In the genomic region with DNA sequence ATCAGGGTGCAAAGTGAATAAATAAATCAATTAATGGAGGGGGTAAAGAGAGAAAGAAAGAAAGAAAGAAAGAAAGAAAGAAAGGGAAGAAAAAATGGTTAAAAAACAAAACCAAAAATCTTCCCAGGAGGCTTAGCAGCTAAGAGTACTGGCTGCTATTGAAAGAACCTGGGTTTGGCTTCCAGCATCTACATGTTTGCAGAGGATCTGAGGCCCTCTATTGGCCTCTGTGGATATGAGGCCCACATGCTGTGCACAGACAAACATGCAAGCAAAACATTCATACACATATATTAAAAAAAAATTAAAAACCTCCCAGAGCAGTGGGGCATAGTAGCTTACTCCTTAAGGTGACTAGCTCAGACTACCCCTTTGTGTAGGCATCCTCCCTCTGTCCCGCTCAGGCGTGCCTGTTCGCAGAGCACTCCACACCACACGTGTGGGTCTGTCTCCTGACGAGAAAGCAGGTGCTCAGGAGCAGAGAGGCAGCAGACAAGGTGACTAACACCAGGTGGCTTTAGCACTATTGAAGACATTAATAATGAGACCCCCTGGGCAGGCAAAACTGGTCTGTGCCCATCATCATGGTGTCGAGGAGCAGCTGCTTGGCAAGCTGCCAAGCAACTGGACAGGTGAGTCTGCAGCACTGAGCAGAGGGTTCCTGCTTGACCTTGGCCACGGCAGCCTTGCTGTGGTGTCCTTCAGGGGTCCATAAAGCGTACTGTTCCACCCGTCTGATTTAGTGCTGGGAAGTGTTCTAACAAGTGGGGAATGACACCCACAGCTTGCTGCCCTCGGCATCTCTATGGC, we compare ENCODE assay signal across 10 mouse cellular contexts. TPM values are rescaled to one million over a fixed set of nuclear protein-coding genes. Genes with fewer than 3 reads are reported as not detected.
DNase-seq lines count a peak whose midpoint lies in the region; ATAC-seq and TF ChIP-seq lines count a peak whose summit lies in the region.
"Had no signal": no experiment of that assay in that cellular context is flagged by ENCODE, and none has a peak within 500 bp of the region (broad histone marks: within the 10 kb centered on the region; RNA-seq: fewer than 3 reads in every experiment).

No protein-coding gene starts in this region.

- ATAC-seq in hindbrain, embryonic 12.5 days (ENCODE audit: low FRiP score) = no peak
- ATAC-seq in hindbrain, embryonic 11.5 days (ENCODE audit: low FRiP score) = no peak
- ATAC-seq in embryonic facial prominence, embryonic 14.5 days (ENCODE audit: low read depth) = 0 out of 2 replicates have a peak, but pooled peaks have one; percentile 33
- ATAC-seq in intestine, postnatal 0 days = no peak

- no peak overlapping the region for H3K4me2 ChIP-seq in hindbrain, embryonic 12.5 days (replicated peaks)
- H3K4me2 ChIP-seq in hindbrain, embryonic 11.5 days (replicated peaks; ENCODE audit: low read depth, low read length) = no peak overlapping the region
- no peak overlapping the region for H3K4me2 ChIP-seq in embryonic facial prominence, embryonic 14.5 days (ENCODE audit: low read depth, low read length)
- no peak overlapping the region for H3K4me2 ChIP-seq in intestine, postnatal 0 days (replicated peaks; ENCODE audit: low read depth)
- no peak overlapping the region for H3K4me2 ChIP-seq in myocyte (ENCODE audit: low read depth)
- H3K4me2 ChIP-seq: embryonic facial prominence, embryonic 12.5 days had no signal

- TF ChIP-seq CTCF in intestine, postnatal 0 days (IDR thresholded peaks at IDR 0.05; ENCODE audit: low read depth) = peak; percentile 37; the same call in 1 of the 2 replicates

- whole genome bisulfite sequencing in hindbrain, embryonic 12.5 days = 68% methylated on average over 10 of the region's 10 CpGs
- 77% methylated on average over 10 of the region's 10 CpGs for whole genome bisulfite sequencing in hindbrain, embryonic 11.5 days
- 66% methylated on average over 10 of the region's 10 CpGs for WGBS in embryonic facial prominence, embryonic 14.5 days
- WGBS in intestine, postnatal 0 days = 38% methylated on average over 10 of the region's 10 CpGs

- H3K4me3 ChIP-seq in hindbrain, embryonic 12.5 days = no peak overlapping the region
- H3K4me3 ChIP-seq in hindbrain, embryonic 11.5 days (ENCODE audit: low read depth, low read length) = no peak overlapping the region
- no peak overlapping the region for H3K4me3 ChIP-seq in embryonic facial prominence, embryonic 14.5 days (ENCODE audit: low read depth, low read length)
- H3K4me3 ChIP-seq in intestine, postnatal 0 days (ENCODE audit: low read depth, low read length) = no peak overlapping the region
- H3K4me3 ChIP-seq in myocyte = no peak overlapping the region
- H3K4me3 ChIP-seq: embryonic facial prominence, embryonic 12.5 days; heart, embryonic 10.5 days had no signal

- H3ac ChIP-seq in myocyte (ENCODE audit: control insufficient read depth, insufficient read length) = no peak overlapping the region

- H3K36me3 ChIP-seq in hindbrain, embryonic 12.5 days = no peaks in the 10 kb centered on the region
- H3K36me3 ChIP-seq in hindbrain, embryonic 11.5 days (ENCODE audit: control insufficient read depth, insufficient read depth, low read length) = no peaks in the 10 kb centered on the region
- no peaks in the 10 kb centered on the region for H3K36me3 ChIP-seq in embryonic facial prominence, embryonic 14.5 days (ENCODE audit: control insufficient read depth, insufficient read depth, low read length)
- H3K36me3 ChIP-seq in intestine, postnatal 0 days (ENCODE audit: control insufficient read depth, insufficient read depth) = peaks cover 4% of the 10 kb centered on the region; the same call in 1 of the 2 replicates
- no peaks in the 10 kb centered on the region for H3K36me3 ChIP-seq in myocyte (ENCODE audit: control insufficient read depth, insufficient read depth)
- H3K36me3 ChIP-seq: embryonic facial prominence, embryonic 12.5 days; heart, embryonic 10.5 days had no signal

- H3K4me1 ChIP-seq in hindbrain, embryonic 12.5 days = peaks cover 30% of the 10 kb centered on the region
- no peaks in the 10 kb centered on the region for H3K4me1 ChIP-seq in hindbrain, embryonic 11.5 days (replicated peaks; ENCODE audit: control insufficient read depth, insufficient read depth, low read length)
- H3K4me1 ChIP-seq in embryonic facial prominence, embryonic 14.5 days (ENCODE audit: control insufficient read depth, insufficient read depth, low read length) = peaks cover 15% of the 10 kb centered on the region
- H3K4me1 ChIP-seq in intestine, postnatal 0 days (replicated peaks; ENCODE audit: control insufficient read depth, insufficient read depth, low read length) = no peaks in the 10 kb centered on the region

- no peak for DNase-seq in hindbrain, embryonic 11.5 days (ENCODE audit: low spot score)
- no peak for DNase-seq in embryonic facial prominence, embryonic 14.5 days (ENCODE audit: low spot score)
- DNase-seq in urinary bladder, postnatal 25 days (ENCODE audit: low spot score) = no peak
- DNase-seq in gastrocnemius, postnatal 25 days = no peak
- DNase-seq: lung, postnatal 36 days had no signal

- no peaks in the 10 kb centered on the region for H3K9me3 ChIP-seq in hindbrain, embryonic 12.5 days (replicated peaks)
- H3K9me3 ChIP-seq in hindbrain, embryonic 11.5 days (ENCODE audit: control insufficient read depth, low read length) = no peaks in the 10 kb centered on the region
- H3K9me3 ChIP-seq in embryonic facial prominence, embryonic 14.5 days (ENCODE audit: control insufficient read depth, low read length) = no peaks in the 10 kb centered on the region
- no peaks in the 10 kb centered on the region for H3K9me3 ChIP-seq in intestine, postnatal 0 days (ENCODE audit: control insufficient read depth)
- H3K9me3 ChIP-seq: embryonic facial prominence, embryonic 12.5 days; heart, embryonic 10.5 days had no signal

- TF ChIP-seq POLR2A in myocyte (IDR thresholded peaks at IDR 0.05; ENCODE audit: insufficient read length, low read depth) = no peak

- peaks cover 13% of the 10 kb centered on the region for H3K79me2 ChIP-seq in myocyte (ENCODE audit: control insufficient read depth, insufficient read depth)

- H3K27me3 ChIP-seq in hindbrain, embryonic 12.5 days = no peaks in the 10 kb centered on the region
- no peaks in the 10 kb centered on the region for H3K27me3 ChIP-seq in hindbrain, embryonic 11.5 days (ENCODE audit: control insufficient read depth, insufficient read depth, low read length)
- no peaks in the 10 kb centered on the region for H3K27me3 ChIP-seq in embryonic facial prominence, embryonic 14.5 days (replicated peaks; ENCODE audit: control insufficient read depth, insufficient read depth, low read length)
- H3K27me3 ChIP-seq in intestine, postnatal 0 days (replicated peaks; ENCODE audit: control insufficient read depth, insufficient read depth, low read length) = no peaks in the 10 kb centered on the region
- no peaks in the 10 kb centered on the region for H3K27me3 ChIP-seq in myocyte (ENCODE audit: control insufficient read depth, insufficient read depth, insufficient read length)
- H3K27me3 ChIP-seq: embryonic facial prominence, embryonic 12.5 days had no signal

- no peak overlapping the region for H3K9ac ChIP-seq in hindbrain, embryonic 12.5 days
- no peak overlapping the region for H3K9ac ChIP-seq in hindbrain, embryonic 11.5 days (ENCODE audit: low read depth, low read length)
- no peak overlapping the region for H3K9ac ChIP-seq in embryonic facial prominence, embryonic 14.5 days (ENCODE audit: low read depth, low read length)
- no peak overlapping the region for H3K9ac ChIP-seq in intestine, postnatal 0 days (ENCODE audit: low read depth, low read length)
- H3K9ac ChIP-seq: embryonic facial prominence, embryonic 12.5 days had no signal

- peak overlapping the region; percentile 44 for H3K27ac ChIP-seq in hindbrain, embryonic 12.5 days
- no peak overlapping the region for H3K27ac ChIP-seq in hindbrain, embryonic 11.5 days (ENCODE audit: low read depth, low read length)
- H3K27ac ChIP-seq in embryonic facial prominence, embryonic 14.5 days (replicated peaks; ENCODE audit: low read depth, low read length) = no peak overlapping the region
- peak overlapping the region; percentile 28; the same call in 1 of the 2 replicates for H3K27ac ChIP-seq in intestine, postnatal 0 days (ENCODE audit: low read depth, low read length)
- H3K27ac ChIP-seq: embryonic facial prominence, embryonic 12.5 days; heart, embryonic 10.5 days had no signal

TF ChIP-seq in myocyte, 11 proteins besides CTCF, POLR2A, EP300 and RAD21:
- peak in 2 of 3 experiments; percentile 6 to 15 for TF ChIP-seq MYOD1 (IDR thresholded peaks at IDR 0.05; ENCODE audit: control insufficient read depth in 1 of 3, insufficient read length in 2 of 3, low read depth in 2 of 3)
- TF ChIP-seq REST (IDR thresholded peaks at IDR 0.05; ENCODE audit: insufficient read depth, insufficient read length) = no peak
TF ChIP-seq in myocyte: peak in this region for 1.

RNA-seq across cellular contexts. Expression of gene Tom1l2, which starts 33.2 kb away (rescaled TPM):
- 40.8 and 45.4 TPM in 2 replicates for polyA plus RNA-seq in hindbrain, embryonic 12.5 days (2016; fragmentation: Nextera tagmentation; extraction: Ambion mirVana)
- polyA plus RNA-seq in hindbrain, embryonic 11.5 days (2014; fragmentation: Nextera tagmentation; extraction: Ambion mirVana) = 13.9 and 15.8 TPM in 2 replicates
- polyA plus RNA-seq in embryonic facial prominence, embryonic 14.5 days (2014; fragmentation: Nextera tagmentation; extraction: Ambion mirVana) = 21.8 and 23.4 TPM in 2 replicates
- polyA plus RNA-seq in intestine, postnatal 0 days (2015; fragmentation: Nextera tagmentation; extraction: Ambion mirVana) = 29.6 and 35.1 TPM in 2 replicates
- polyA plus RNA-seq in myocyte (2012; fragmentation: generic; extraction: Trizol) = 27.4 TPM
- 10 to 100 TPM; 45.8 to 54.3 TPM for total RNA-seq in gastrocnemius, postnatal 25 days (2021)

RNA-seq across cellular contexts. Expression of gene Drc3, which starts 33.7 kb away (rescaled TPM):
- 5.0 and 6.7 TPM in 2 replicates for polyA plus RNA-seq in hindbrain, embryonic 12.5 days (2016; fragmentation: Nextera tagmentation; extraction: Ambion mirVana)
- polyA plus RNA-seq in hindbrain, embryonic 11.5 days (2014; fragmentation: Nextera tagmentation; extraction: Ambion mirVana) = 6.6 and 7.0 TPM in 2 replicates
- polyA plus RNA-seq in embryonic facial prominence, embryonic 14.5 days (2014; fragmentation: Nextera tagmentation; extraction: Ambion mirVana) = 4.2 and 7.9 TPM in 2 replicates
- 1.7 and 1.9 TPM in 2 replicates for polyA plus RNA-seq in intestine, postnatal 0 days (2015; fragmentation: Nextera tagmentation; extraction: Ambion mirVana)
- 0.08 TPM for polyA plus RNA-seq in myocyte (2012; fragmentation: generic; extraction: Trizol)
- total RNA-seq in gastrocnemius, postnatal 25 days (2021) = under 1 TPM; 0.59 to 0.86 TPM

Comparison
In these comparisons a context has a peak if more than half of its experiments do, and no peak if none do; other contexts are left out.
1. H3K27ac ChIP-seq: peak in hindbrain, embryonic 12.5 days (single experiment) and intestine, postnatal 0 days (single experiment); none in hindbrain, embryonic 11.5 days (single experiment) and embryonic facial prominence, embryonic 14.5 days (single experiment).